Mouse (Mus musculus) kidney, postnatal 0 days (tissue): Measurements from ENCODE around the gene Fam57b. TPM values are rescaled to one million over a fixed set of nuclear protein-coding genes. Genes with fewer than 3 reads are reported as not detected.

ENCODE experiments used
- ATAC-seq: fragments of 200-750 bp; cut with Nextera tagmentation; replicated peaks from 2 replicates; pipeline ENCODE4 v1.8.0; 2017; ENCODE audit warnings: low read depth, moderate number of reproducible peaks, moderate TSS enrichment, moderate library complexity; ENCODE audit not compliant: low FRiP score
- DNase-seq: peaks from one replicate; pipeline ENCODE4 v3.0.0-alpha.2; 2016; ENCODE audit warnings: low spot score
- H3K27ac ChIP-seq: fragments of 300-500 bp; sonication (generic); 2 replicates; pipeline ENCODE4 v1.5.1; 2014; ENCODE audit warnings: mild to moderate bottlenecking
- H3K27me3 ChIP-seq: fragments of 300-500 bp; sonication (generic); 2 replicates; pipeline ENCODE4 v1.6.1; 2014; ENCODE audit warnings: low read length, mixed read lengths; ENCODE audit not compliant: insufficient read depth
- H3K36me3 ChIP-seq: fragments of 300-500 bp; sonication (generic); 2 replicates; pipeline ENCODE4 v1.6.1; 2014; ENCODE audit warnings: low read length, mixed read lengths; ENCODE audit not compliant: insufficient read depth
- H3K4me1 ChIP-seq: fragments of 300-500 bp; sonication (generic); replicated peaks from 2 replicates; pipeline ENCODE4 v1.6.1; 2014; ENCODE audit warnings: antibody characterized with exemption, low read length, mixed read lengths; ENCODE audit not compliant: insufficient read depth
- H3K4me2 ChIP-seq: fragments of 300-500 bp; sonication (generic); 2 replicates; pipeline ENCODE4 v1.6.1; 2014; ENCODE audit warnings: mild to moderate bottlenecking, low read length, moderate library complexity, mixed read lengths
- H3K4me3 ChIP-seq: fragments of 300-500 bp; sonication (generic); replicated peaks from 2 replicates; pipeline ENCODE4 v1.5.1; 2014; ENCODE audit warnings: low read depth, low read length
- H3K9ac ChIP-seq: fragments of 300-500 bp; sonication (generic); 2 replicates; pipeline ENCODE4 v1.6.1; 2014; ENCODE audit warnings: low read depth, low read length
- H3K9me3 ChIP-seq: fragments of 300-500 bp; sonication (generic); replicated peaks from 2 replicates; pipeline ENCODE4 v1.6.1; 2016; ENCODE audit warnings: low read length, inconsistent platforms, mixed read lengths
- CTCF ChIP-seq: IDR thresholded peaks from 2 replicates; pipeline ENCODE4 v1.5.1; 2016; ENCODE audit warnings: antibody characterized with exemption, low read depth, mild to moderate bottlenecking, moderate library complexity
- WGBS: fragments of 180-500 bp; shearing (Covaris S2); extraction: QIAGEN DNeasy Blood & Tissue Kit; methylation state at CpG from one replicate; pipeline ENCODE4 v1.1.7; 2014; 5-methylcytosine and 5-hydroxymethylcytosine counted together
- polyA plus RNA-seq: library from polyadenylated mRNA; unstranded; fragments of >200 nt; fragmentation: Nextera tagmentation; extraction: Ambion mirVana; gene quantifications from 2 replicates; pipeline ENCODE4 v1.2.1, GENCODE M21; 2015

Gene Fam57b
- polyA plus RNA-seq, 1 experiment from 2014 or later, result 0.11 TPM

DNA sequence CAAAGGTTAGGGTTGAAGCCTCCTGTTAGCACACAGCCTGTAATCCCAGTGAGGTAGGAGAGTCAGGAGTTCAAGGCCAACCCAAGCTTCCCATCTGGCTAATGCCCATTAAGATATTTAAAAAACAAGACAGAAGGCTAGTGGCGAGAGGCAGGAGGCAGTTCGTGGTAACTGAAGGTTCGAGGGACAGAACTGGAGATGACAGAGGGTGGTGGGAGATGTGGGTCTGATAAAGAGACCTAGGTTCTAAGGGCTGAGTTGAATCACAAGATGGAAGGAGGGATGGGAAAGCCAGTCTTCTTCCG lies 49.6 kb downstream of the Fam57b start, which contains the start of gene Doc2a:
Doc2a (plus strand) TSS at position 301 of the 305 bp plus-strand sequence.
- H3K27me3 ChIP-seq, result peaks cover 10% of the 10 kb centered on the region; the same call in 1 of the 2 replicates
- H3K27ac ChIP-seq, result no peak within 1 kb of the TSS
- H3K4me1 ChIP-seq, result 0 out of 2 replicates have a peak, but pooled peaks cover 9% of the 10 kb centered on the region
- no peaks in the 10 kb centered on the region for H3K9me3 ChIP-seq
- ATAC-seq (no peak), DNase-seq (no peak)
- peak within 1 kb of the TSS; percentile 59 for H3K4me3 ChIP-seq
- peak within 1 kb of the TSS; percentile 62 for H3K9ac ChIP-seq
- WGBS, result 32% methylated on average over 4 of the region's 4 CpGs
- peak within 1 kb of the TSS; percentile 99 for H3K4me2 ChIP-seq
- TF ChIP-seq CTCF, result no peak
- peaks cover under 1% of the 10 kb centered on the region; the same call in 1 of the 2 replicates for H3K36me3 ChIP-seq

DNA sequence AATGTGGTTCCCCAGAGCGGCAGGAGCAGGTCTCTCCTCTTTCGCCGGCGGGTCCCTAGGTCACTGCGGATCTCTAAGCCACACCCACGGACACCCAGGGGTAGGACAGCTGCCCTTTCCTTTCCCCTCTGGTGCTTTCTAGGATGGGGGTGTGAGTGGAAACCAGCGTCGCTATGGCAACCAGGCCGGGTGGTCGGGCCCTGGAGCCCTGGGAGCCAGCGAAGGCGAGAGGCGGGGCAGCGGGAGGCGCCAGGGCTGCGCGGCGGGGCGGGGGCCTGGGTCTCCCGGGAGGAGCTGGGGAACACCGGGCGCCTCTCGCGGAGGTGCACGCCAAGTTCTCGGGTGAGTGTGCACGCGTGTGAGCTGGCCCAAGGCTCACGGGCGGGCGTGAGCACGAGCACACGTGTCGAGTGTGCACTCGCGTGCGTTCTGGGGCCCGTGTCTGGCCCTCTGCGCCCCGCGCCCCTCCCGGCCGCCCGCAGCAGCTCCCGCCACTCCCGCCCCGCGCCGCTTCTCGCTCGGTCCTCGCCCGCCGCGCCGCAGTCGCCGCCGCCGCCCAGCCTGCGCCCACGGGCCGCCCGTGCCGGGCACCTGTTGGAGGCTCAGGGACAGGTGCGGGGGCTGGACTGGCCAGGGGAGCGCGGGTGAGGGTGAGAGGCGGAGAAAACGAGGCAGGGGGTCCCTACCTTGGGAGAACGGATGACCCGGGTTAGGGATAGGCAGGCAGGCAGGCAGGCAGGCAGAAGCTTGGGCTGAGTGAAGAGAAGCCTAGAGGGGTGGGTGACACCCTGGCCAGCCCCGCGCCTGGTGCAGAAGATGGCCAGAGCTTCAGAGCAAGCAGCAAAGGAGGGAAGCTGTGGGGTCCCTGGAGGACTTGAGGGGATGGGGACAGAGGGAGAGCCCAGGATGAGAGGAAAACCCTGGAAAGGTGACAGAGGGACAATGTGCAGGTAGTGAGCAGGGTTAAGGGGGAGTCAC lies 50.2 kb downstream of the Fam57b start:
- no peak for TF ChIP-seq CTCF
- H3K4me3 ChIP-seq, result peak overlapping the region; percentile 59
- H3K4me1 ChIP-seq, result 0 out of 2 replicates have a peak, but pooled peaks cover 9% of the 10 kb centered on the region
- H3K4me2 ChIP-seq, result peak overlapping the region; percentile 99
- H3K9ac ChIP-seq, result peak overlapping the region; percentile 62
- DNase-seq (no peak), ATAC-seq (peak; percentile 22; the same call in 1 of the 2 replicates)
- H3K9me3 ChIP-seq, result no peaks in the 10 kb centered on the region
- WGBS, result 1% methylated on average over 60 of the region's 74 CpGs
- H3K36me3 ChIP-seq, result peaks cover 7% of the 10 kb centered on the region
- H3K27me3 ChIP-seq, result peaks cover 10% of the 10 kb centered on the region; the same call in 1 of the 2 replicates
- no peak overlapping the region for H3K27ac ChIP-seq

DNA sequence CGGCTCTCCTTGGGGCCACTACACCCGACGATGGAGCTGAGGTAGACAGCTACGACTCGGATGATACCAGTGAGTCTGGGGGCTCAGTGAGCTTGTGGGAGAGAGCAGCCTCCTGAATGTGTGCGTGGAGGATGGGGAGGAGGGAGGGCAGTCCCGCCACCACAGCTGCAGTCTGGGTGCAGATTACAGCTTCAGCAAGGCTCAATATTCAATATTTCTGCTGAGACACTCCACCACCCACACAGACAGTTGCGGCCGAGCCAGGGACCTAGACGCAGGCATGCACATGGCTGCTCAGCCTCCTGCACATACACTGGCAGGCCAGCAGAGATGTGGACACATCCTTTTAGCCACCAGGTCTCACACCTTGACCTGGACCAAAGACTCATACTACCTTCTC lies 51.3 kb downstream of the Fam57b start:
- DNase-seq, result no peak
- peak overlapping the region; percentile 99 for H3K4me2 ChIP-seq
- 13% methylated on average over 10 of the region's 10 CpGs for WGBS
- no peak overlapping the region for H3K27ac ChIP-seq
- H3K36me3 ChIP-seq, result peaks cover 16% of the 10 kb centered on the region
- peak overlapping the region; percentile 59; the same call in 1 of the 2 replicates for H3K4me3 ChIP-seq
- H3K9me3 ChIP-seq, result no peaks in the 10 kb centered on the region
- no peak for ATAC-seq
- no peak for TF ChIP-seq CTCF
- H3K4me1 ChIP-seq, result 0 out of 2 replicates have a peak, but pooled peaks cover 9% of the 10 kb centered on the region
- no peak overlapping the region for H3K9ac ChIP-seq
- peaks cover 10% of the 10 kb centered on the region; the same call in 1 of the 2 replicates for H3K27me3 ChIP-seq

DNA sequence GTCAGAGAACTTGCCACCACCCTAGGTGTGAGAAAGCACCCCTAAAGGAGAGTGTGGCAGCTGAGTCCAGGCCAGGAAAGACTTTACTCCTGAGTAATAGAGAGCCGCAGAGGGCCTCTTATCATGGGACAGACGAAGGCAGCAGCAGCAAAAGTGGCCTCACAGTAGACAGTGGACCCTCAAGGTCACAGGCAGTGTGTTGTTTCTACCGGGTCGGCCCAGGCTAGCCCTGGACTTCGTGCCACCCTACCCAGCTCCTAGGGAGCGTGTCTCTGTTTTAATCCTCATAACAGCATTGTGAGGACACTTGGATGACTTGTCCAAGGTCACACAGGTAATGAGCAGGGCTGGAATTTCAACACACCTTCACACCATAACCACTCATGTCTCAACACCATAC lies 52.7 kb downstream of the Fam57b start:
- Histone ChIP-seq H3K9ac (no peak overlapping the region), H3K4me2 (no peak overlapping the region), H3K27me3 (peaks cover 10% of the 10 kb centered on the region; the same call in 1 of the 2 replicates), H3K36me3 (peaks cover 23% of the 10 kb centered on the region), H3K9me3 (no peaks in the 10 kb centered on the region), H3K4me1 (0 out of 2 replicates have a peak, but pooled peaks cover 9% of the 10 kb centered on the region), H3K4me3 (no peak overlapping the region), H3K27ac (no peak overlapping the region)
- ATAC-seq (no peak), DNase-seq (no peak)
- WGBS, result 87% methylated on average over 6 of the region's 6 CpGs
- TF ChIP-seq CTCF, result no peak

DNA sequence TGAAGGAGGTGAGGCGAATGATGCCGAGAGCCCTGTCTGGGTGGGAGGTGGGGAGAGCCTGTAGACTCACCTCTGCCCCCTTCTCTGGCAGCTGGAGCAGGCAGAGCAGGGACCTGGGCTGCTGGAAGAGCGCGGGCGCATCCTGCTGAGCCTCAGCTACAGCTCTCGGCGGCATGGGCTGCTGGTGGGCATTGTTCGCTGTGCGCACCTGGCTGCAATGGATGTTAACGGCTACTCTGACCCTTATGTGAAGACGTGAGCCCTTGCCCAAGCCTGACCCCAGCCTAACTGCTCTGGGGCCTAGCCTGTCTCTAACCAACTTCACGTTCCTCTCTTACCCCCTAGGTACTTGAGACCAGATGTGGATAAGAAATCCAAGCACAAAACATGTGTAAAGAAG lies 53.7 kb downstream of the Fam57b start:
- DNase-seq, result no peak
- TF ChIP-seq CTCF, result no peak

DNA sequence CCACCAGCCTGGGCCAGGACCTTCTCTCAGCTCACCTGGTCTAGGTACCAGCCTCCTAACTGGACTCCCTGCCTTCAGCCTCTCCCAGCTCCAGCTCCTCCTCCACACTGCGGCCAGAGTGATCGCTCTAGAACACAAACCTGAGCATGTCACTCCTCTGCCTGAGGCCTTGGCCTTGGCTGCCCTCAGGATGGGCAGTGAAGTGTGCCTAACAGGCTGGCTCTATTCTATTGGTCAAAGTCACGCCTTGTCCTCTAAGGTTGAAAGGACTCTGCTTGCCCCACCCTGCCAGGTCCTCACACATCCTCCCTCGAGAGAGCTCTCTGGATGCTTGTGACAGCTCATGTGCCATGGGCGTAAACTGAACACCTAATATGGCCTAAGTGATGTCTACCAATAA lies 56.0 kb downstream of the Fam57b start:
- Histone ChIP-seq H3K4me1 (0 out of 2 replicates have a peak, but pooled peaks cover 3% of the 10 kb centered on the region), H3K4me3 (no peak overlapping the region), H3K9ac (no peak overlapping the region), H3K27me3 (peaks cover 4% of the 10 kb centered on the region; the same call in 1 of the 2 replicates), H3K4me2 (no peak overlapping the region), H3K9me3 (no peaks in the 10 kb centered on the region), H3K27ac (no peak overlapping the region), H3K36me3 (peaks cover 44% of the 10 kb centered on the region)
- peak; percentile 18 for ATAC-seq
- no peak for DNase-seq
- no peak for TF ChIP-seq CTCF
- 69% methylated on average over 5 of the region's 5 CpGs for WGBS

More for the DNA sequence above, 53.7 kb downstream of the Fam57b start:
- H3K36me3 ChIP-seq, result peaks cover 31% of the 10 kb centered on the region
- ATAC-seq, result no peak
- WGBS, result 44% methylated on average over 12 of the region's 12 CpGs
- no peak overlapping the region for H3K4me3 ChIP-seq
- H3K4me2 ChIP-seq, result no peak overlapping the region
- no peak overlapping the region for H3K9ac ChIP-seq
- no peaks in the 10 kb centered on the region for H3K9me3 ChIP-seq
- H3K27ac ChIP-seq, result no peak overlapping the region
- H3K4me1 ChIP-seq, result 0 out of 2 replicates have a peak, but pooled peaks cover 9% of the 10 kb centered on the region
- H3K27me3 ChIP-seq, result peaks cover 10% of the 10 kb centered on the region; the same call in 1 of the 2 replicates
